Mouse (Mus musculus) myocyte (in vitro differentiated cells): ENCODE measurements around the gene Ly6c1. TPM values are rescaled to one million over a fixed set of nuclear protein-coding genes. Genes with fewer than 3 reads are reported as not detected.
"Not testable (repeated sequence)": the region's sequence is repeated elsewhere in the genome, so short reads cannot be mapped to it uniquely, and the experiment has no call there.

Experiments used
- H3K27me3 ChIP-seq: one replicate; pipeline ENCODE4 v1.6.1; 2011; ENCODE audit not compliant: control insufficient read depth, insufficient read depth, insufficient read length
- H3K36me3 ChIP-seq: one replicate; pipeline ENCODE4 v1.6.1; 2011; ENCODE audit not compliant: control insufficient read depth, insufficient read depth
- H3K4me2 ChIP-seq: one replicate; pipeline ENCODE4 v1.6.1; 2011; ENCODE audit warnings: low read depth, control low read depth
- H3K4me3 ChIP-seq: one replicate; pipeline ENCODE4 v1.5.1; 2011; ENCODE audit warnings: mild to moderate bottlenecking, control low read depth, moderate library complexity
- H3K79me2 ChIP-seq: one replicate; pipeline ENCODE4 v1.6.1; 2011; ENCODE audit not compliant: control insufficient read depth, insufficient read depth
- H3ac ChIP-seq: one replicate; pipeline ENCODE4 v1.6.1; 2011; ENCODE audit not compliant: control insufficient read depth, insufficient read length
- CEBPB ChIP-seq: IDR thresholded peaks from 2 replicates; pipeline ENCODE4 v1.6.1; 2011; ENCODE audit warnings: mild to moderate bottlenecking, moderate library complexity; ENCODE audit not compliant: poor library complexity, insufficient read depth, severe bottlenecking
- MAX ChIP-seq: IDR thresholded peaks from one replicate; pipeline ENCODE4 v1.6.1; 2011; ENCODE audit warnings: low read depth, mild to moderate bottlenecking, control low read depth
- USF1 ChIP-seq: IDR thresholded peaks from one replicate; pipeline ENCODE4 v1.6.1; 2011; ENCODE audit warnings: low read depth, mild to moderate bottlenecking, control low read depth, moderate library complexity
- polyA plus RNA-seq: library from polyadenylated mRNA; unstranded; fragments of >200 nt; fragmentation: generic; extraction: Trizol; gene quantifications from one replicate; pipeline ENCODE4 v1.2.1, GENCODE M21; 2012; ENCODE audit warnings: missing spikeins

The Ly6c1 gene
- polyA plus RNA-seq, 1 experiment = 77.8 TPM

DNA sequence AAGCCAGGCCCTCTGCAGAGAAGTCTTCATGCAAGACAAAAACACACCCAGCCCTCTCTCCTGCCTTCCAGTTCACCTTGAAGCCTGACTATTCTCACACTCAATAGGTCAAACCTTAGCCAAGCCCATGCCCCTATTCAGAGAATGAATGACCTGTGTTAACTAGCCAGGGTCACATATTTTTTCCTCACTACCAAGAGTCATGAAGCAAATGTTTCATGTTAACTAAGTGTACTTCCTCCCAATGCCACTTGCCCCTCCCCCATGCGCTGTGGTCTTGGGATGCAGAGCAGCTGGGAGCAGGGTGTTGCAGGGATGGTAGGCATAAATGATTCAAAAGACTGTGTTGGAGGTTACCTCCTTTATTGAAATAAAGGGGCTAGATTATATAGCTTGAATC lies 2.0 kb upstream of the Ly6c1 start:
- H3ac ChIP-seq, H3K36me3 ChIP-seq, H3K79me2 ChIP-seq, H3K27me3 ChIP-seq, H3K4me3 ChIP-seq: not testable (repeated sequence)
- peak overlapping the region; percentile 47 for H3K4me2 ChIP-seq

DNA sequence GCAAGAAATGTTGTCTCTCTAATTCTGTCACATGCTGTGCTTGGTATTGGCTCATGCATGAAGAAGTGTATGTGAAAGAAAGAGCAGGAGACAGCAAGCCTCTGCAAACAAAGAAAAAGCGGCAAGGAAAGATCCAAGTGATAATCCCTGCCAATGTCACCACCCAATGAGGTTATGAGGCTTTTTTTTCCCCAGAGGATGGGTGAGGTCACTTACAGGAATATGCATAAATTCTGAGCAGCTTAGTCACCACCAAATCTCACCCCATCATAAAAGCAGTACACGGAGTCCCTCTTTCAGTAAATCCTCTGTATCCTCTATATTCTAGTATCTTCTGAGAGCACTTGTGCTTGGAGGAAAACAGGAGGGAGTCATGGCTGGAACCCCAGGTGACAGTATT lies 1.2 kb upstream of the Ly6c1 start:
- TF ChIP-seq MAX (peak; percentile 14), CEBPB (0 out of 2 replicates have a peak, but pooled peaks have one; percentile 35)
- not testable (repeated sequence) for H3K27me3 ChIP-seq, H3K4me3 ChIP-seq, H3ac ChIP-seq, H3K36me3 ChIP-seq, H3K79me2 ChIP-seq
- H3K4me2 ChIP-seq = peak overlapping the region; percentile 47

DNA sequence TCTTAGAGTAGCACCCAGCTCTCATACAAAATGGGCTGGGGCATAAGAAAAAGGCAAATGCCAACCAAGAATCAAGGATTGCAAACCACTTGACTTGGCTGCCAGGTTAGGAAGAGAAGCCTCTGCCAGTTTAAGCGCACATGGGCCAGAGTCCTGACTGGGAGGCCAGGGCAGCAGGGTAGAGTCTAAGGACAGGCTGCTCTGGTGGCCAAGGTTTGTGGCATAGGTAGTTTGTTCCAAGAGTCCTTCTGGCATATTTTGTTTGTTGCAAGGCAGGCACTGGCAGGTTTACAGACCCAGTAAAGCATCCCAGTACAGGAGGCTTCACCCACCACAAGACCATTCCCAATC lies 685 bp downstream of the Ly6c1 start:
- H3ac ChIP-seq, H3K4me3 ChIP-seq, H3K36me3 ChIP-seq, H3K79me2 ChIP-seq, H3K27me3 ChIP-seq: not testable (repeated sequence)
- H3K4me2 ChIP-seq = peak overlapping the region; percentile 48

DNA sequence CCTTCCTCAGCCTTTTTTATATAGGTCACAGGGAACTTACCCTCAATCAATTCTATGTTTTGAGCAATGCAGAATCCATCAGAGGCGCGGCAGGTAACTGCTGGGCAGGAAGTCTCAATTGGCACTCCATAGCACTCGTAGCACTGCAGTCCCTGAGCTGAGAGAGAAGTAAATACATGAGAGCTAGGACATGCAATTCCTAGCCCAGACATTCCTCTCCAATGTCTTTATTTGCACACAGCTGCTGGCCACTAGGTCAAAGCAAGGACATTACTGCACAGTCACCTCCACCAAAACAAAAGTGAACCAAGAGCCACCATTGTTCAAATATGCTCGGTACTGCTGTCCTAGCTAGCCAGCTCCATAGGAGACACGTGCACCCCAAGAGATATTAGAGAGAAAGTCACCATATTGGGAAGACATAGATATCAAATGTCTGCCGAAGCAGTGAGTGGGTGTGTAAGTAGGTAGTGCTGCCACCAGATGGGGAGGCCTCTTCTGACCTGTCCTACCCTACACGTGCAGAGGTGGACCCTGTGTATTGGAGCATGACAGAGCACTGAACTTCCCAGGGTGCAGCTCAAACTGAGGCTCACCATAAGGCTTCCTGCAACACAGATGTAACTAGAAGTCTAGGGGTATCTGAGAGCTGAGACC lies 1.2 kb downstream of the Ly6c1 start:
- H3K36me3 ChIP-seq, H3K27me3 ChIP-seq, H3K4me3 ChIP-seq, H3ac ChIP-seq, H3K4me2 ChIP-seq, H3K79me2 ChIP-seq: not testable (repeated sequence)

DNA sequence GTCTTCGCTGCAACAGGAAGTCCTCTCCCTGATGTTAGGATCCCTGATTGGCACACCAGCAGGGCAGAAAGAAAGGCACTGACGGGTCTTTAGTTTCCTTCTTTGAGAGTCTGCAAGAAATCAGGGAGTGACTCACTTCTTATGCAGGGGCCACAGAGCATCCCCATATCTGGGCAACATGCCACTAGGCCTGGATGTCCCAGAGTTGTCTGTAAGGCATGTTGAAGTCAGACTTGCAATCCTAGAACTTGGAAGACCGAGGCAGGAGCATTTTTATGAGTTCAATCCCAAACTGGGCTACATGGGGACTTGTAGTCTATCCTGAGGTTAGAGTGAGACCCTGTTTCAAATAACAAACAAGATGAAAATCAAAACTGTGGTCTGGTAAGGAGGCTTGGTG lies 3.1 kb downstream of the Ly6c1 start:
- H3K79me2 ChIP-seq, H3K27me3 ChIP-seq, H3K36me3 ChIP-seq, H3ac ChIP-seq, H3K4me3 ChIP-seq: not testable (repeated sequence)
- peak overlapping the region; percentile 63 for H3K4me2 ChIP-seq

DNA sequence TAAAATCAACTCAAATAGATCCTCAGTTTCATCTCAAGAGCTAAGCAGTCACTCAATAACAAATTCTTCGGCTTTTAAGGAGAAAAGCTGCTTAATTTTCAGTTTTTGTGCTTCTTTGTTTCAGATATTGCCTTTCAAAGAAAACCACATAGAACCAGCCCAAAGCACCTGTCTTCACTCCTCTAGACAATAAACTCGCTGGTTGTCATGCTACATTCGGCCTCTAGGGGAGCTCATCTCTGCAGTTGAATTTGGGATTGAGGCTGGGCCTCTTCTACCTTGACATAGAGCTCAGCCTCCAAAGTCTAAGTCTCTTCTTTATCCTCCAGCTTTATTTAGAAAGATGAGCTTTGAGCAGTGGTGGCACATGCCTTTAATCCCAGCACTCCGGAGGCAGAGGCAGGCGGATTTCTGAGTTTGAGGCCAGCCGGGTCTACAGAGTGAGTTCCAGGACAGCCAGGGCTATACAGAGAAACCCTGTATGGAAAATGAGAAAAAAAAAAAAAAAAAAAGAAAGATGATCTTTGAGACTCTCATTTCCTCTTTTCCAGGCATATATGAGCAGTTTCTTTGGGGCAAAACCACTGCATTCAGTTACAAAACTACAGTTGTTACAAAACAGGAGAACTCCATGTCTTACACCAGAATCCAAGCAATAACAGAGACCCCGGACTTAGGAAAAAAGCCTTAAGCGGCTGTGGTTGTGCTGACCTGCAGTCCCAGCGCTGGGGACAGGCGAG lies 27.4 kb downstream of the Ly6c1 start:
- not testable (repeated sequence) for H3ac ChIP-seq, H3K79me2 ChIP-seq, H3K27me3 ChIP-seq, H3K4me2 ChIP-seq, H3K4me3 ChIP-seq, H3K36me3 ChIP-seq

DNA sequence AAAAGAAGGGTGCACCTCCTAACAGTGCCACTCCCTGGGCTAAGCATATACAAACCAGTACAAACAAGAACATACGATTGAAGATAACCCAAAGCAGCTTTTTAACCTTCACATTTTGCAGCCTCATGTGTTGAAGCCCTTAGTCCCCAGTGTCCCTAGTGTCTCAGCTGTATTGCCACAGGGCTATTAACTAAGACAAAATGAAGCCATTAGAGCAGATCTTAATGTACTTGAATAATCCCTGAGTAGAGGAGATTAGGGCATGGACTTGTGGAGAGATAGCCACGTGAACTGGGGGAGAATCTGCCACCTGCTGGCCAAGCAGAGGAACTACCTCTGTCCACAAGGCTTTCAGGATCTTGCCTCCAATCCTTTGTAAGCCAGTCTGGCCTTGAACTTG lies 29.2 kb downstream of the Ly6c1 start:
- H3ac ChIP-seq, H3K4me3 ChIP-seq, H3K4me2 ChIP-seq, H3K79me2 ChIP-seq, H3K27me3 ChIP-seq, H3K36me3 ChIP-seq: not testable (repeated sequence)
- peak; percentile 14 for TF ChIP-seq USF1

Other genes with a start within 250 kb of the Ly6c1 start
- not detected for gene Gml2, start 229.8 kb downstream of the Ly6c1 start, polyA plus RNA-seq
- gene 2010109I03Rik, start 151.8 kb downstream of the Ly6c1 start, polyA plus RNA-seq = not detected
- 0.20 TPM for gene Ly6i, start 65.4 kb downstream of the Ly6c1 start, polyA plus RNA-seq
- 219 TPM for gene Ly6a, start 50.8 kb downstream of the Ly6c1 start, polyA plus RNA-seq
- gene Ly6c2, start 63.1 kb upstream of the Ly6c1 start, polyA plus RNA-seq = 32.8 TPM
- not detected for gene Ly6g, start 106.4 kb upstream of the Ly6c1 start, polyA plus RNA-seq
- 2.4 TPM for gene BC025446, start 167.5 kb upstream of the Ly6c1 start, polyA plus RNA-seq
- gene Ly6f, start 219.6 kb upstream of the Ly6c1 start, polyA plus RNA-seq = 0.64 TPM